Mouse (Mus musculus) MEL (cell line): ENCODE measurements around the gene Ptpro. TPM values are rescaled to one million over a fixed set of nuclear protein-coding genes. Genes with fewer than 3 reads are reported as not detected.

Experiments used
- DNase-seq: peaks from one replicate; pipeline ENCODE4 v3.0.0; 2011; ENCODE audit warnings: low read depth, low spot score
- H3K27ac ChIP-seq: 2 replicates; pipeline ENCODE4 v1.5.1; 2012; ENCODE audit warnings: low read depth, mild to moderate bottlenecking, control low read depth, low read length, moderate library complexity; ENCODE audit not compliant: control insufficient read depth
- H3K27me3 ChIP-seq, 2 experiments: fragments of 150-350 bp in 1 of 2; sonication (generic) in 1 of 2; 2 replicates each; pipeline ENCODE4 v1.6.1; 2012; ENCODE audit warnings: low read length in 2 of 2, mild to moderate bottlenecking in 2 of 2, improper control_type of control experiment in 1 of 2, moderate library complexity in 1 of 2; ENCODE audit not compliant: insufficient read depth in 2 of 2, control insufficient read depth in 1 of 2
- H3K36me3 ChIP-seq, 2 experiments: 2 replicates each; pipeline ENCODE4 v1.6.1; 2012 to 2014; ENCODE audit warnings: low read length in 2 of 2, improper control_type of control experiment in 1 of 2, inconsistent platforms in 1 of 2, mild to moderate bottlenecking in 1 of 2; ENCODE audit not compliant: insufficient read depth in 2 of 2, control insufficient read depth in 1 of 2
- H3K4me1 ChIP-seq, 2 experiments: fragments of 150-350 bp in 1 of 2; sonication (generic) in 1 of 2; 2 replicates each; pipeline ENCODE4 v1.6.1; 2012; ENCODE audit warnings: low read length in 2 of 2, improper control_type of control experiment in 1 of 2, mild to moderate bottlenecking in 1 of 2; ENCODE audit not compliant: insufficient read depth in 2 of 2, control insufficient read depth in 1 of 2
- H3K4me3 ChIP-seq, 2 experiments: fragments of 150-350 bp in 1 of 2; sonication (generic) in 1 of 2; 2 replicates each; pipeline ENCODE4 v1.5.1; 2012; ENCODE audit warnings: low read depth in 2 of 2, low read length in 2 of 2, mild to moderate bottlenecking in 2 of 2, moderate library complexity in 2 of 2, control low read depth in 1 of 2, improper control_type of control experiment in 1 of 2; ENCODE audit not compliant: control insufficient read depth in 1 of 2, insufficient read depth in 1 of 2
- H3K79me2 ChIP-seq: 2 replicates; pipeline ENCODE4 v1.6.1; 2012; ENCODE audit warnings: mild to moderate bottlenecking, low read length, moderate library complexity; ENCODE audit not compliant: control insufficient read depth, poor library complexity, insufficient read depth
- H3K9ac ChIP-seq: 2 replicates; pipeline ENCODE4 v1.6.1; 2012; ENCODE audit warnings: low read depth, mild to moderate bottlenecking, control low read depth, low read length, moderate library complexity; ENCODE audit not compliant: control insufficient read depth, poor library complexity, severe bottlenecking
- H3K9me3 ChIP-seq: fragments of 150-350 bp; sonication (generic); replicated peaks from 2 replicates; pipeline ENCODE4 v1.6.1; 2012; ENCODE audit warnings: mild to moderate bottlenecking, low read length, improper control_type of control experiment, moderate library complexity; ENCODE audit not compliant: insufficient read depth
- CHD1 ChIP-seq: IDR thresholded peaks from 2 replicates; pipeline ENCODE4 v1.6.1; 2012; ENCODE audit warnings: low read depth, mild to moderate bottlenecking, inconsistent platforms, low read length, improper control_type of control experiment
- ELF1 ChIP-seq: IDR thresholded peaks from 2 replicates; pipeline ENCODE4 v1.6.1; 2014; ENCODE audit warnings: low read depth, mild to moderate bottlenecking, inconsistent platforms, low read length, improper control_type of control experiment, moderate library complexity
- GABPA ChIP-seq: IDR thresholded peaks from 2 replicates; pipeline ENCODE4 v1.6.1; 2012; ENCODE audit warnings: low read depth, mild to moderate bottlenecking, inconsistent platforms, low read length, improper control_type of control experiment, moderate library complexity
- JUND ChIP-seq: IDR thresholded peaks from 2 replicates; pipeline ENCODE4 v1.6.1; 2011; ENCODE audit warnings: low read depth, mild to moderate bottlenecking, improper control_type of control experiment, low read length
- MAFK ChIP-seq: IDR thresholded peaks from 2 replicates; pipeline ENCODE4 v1.6.1; 2011; ENCODE audit warnings: low read depth, mild to moderate bottlenecking, low read length, improper control_type of control experiment, borderline replicate concordance
- MEF2A ChIP-seq: IDR thresholded peaks from 2 replicates; pipeline ENCODE4 v1.6.1; 2014; ENCODE audit warnings: low read depth, mild to moderate bottlenecking, inconsistent platforms, low read length, improper control_type of control experiment; ENCODE audit not compliant: poor library complexity, insufficient replicate concordance, severe bottlenecking; ENCODE audit errors: extremely low read depth
- MXI1 ChIP-seq: IDR thresholded peaks from 2 replicates; pipeline ENCODE4 v1.6.1; 2011; ENCODE audit warnings: mild to moderate bottlenecking, low read depth, low read length, improper control_type of control experiment
- MYC ChIP-seq: IDR thresholded peaks from 2 replicates; pipeline ENCODE4 v1.6.1; 2011; ENCODE audit warnings: low read depth, mild to moderate bottlenecking, low read length, improper control_type of control experiment, moderate library complexity
- NELFE ChIP-seq: IDR thresholded peaks from 2 replicates; pipeline ENCODE4 v1.6.1; 2011; ENCODE audit warnings: low read depth, low read length, improper control_type of control experiment
- POLR2AphosphoS5 ChIP-seq: IDR thresholded peaks from 2 replicates; pipeline ENCODE4 v1.6.1; 2012; ENCODE audit warnings: low read depth, borderline replicate concordance, mild to moderate bottlenecking, inconsistent platforms, low read length, moderate library complexity, mixed read lengths
- SIN3A ChIP-seq: IDR thresholded peaks from 2 replicates; pipeline ENCODE4 v1.6.1; 2012; ENCODE audit warnings: low read length, improper control_type of control experiment, inconsistent platforms
- SMC3 ChIP-seq: IDR thresholded peaks from 2 replicates; pipeline ENCODE4 v1.6.1; 2011; ENCODE audit warnings: low read depth, low read length, improper control_type of control experiment
- TAL1 ChIP-seq: IDR thresholded peaks from 2 replicates; pipeline ENCODE4 v1.6.1; 2012; ENCODE audit warnings: mild to moderate bottlenecking, inconsistent platforms, low read length, moderate library complexity, mixed read lengths
- ZC3H11A ChIP-seq: IDR thresholded peaks from 2 replicates; pipeline ENCODE4 v1.6.1; 2012; ENCODE audit warnings: low read depth, mild to moderate bottlenecking, inconsistent platforms, low read length, improper control_type of control experiment
- ZKSCAN1 ChIP-seq: IDR thresholded peaks from 2 replicates; pipeline ENCODE4 v1.6.1; 2012; ENCODE audit warnings: low read depth, mild to moderate bottlenecking, inconsistent platforms, low read length, improper control_type of control experiment, moderate library complexity
- polyA plus RNA-seq, 2 experiments: library from polyadenylated mRNA; stranded (reverse) in 1 of 2; unstranded in 1 of 2; fragments of >175 nt in 1 of 2; fragments of >200 nt in 1 of 2; gene quantifications; 2 replicates each; pipeline versions ENCODE4 v1.2.1 to v1.2.4; 2012; ENCODE audit warnings: low replicate concordance in 2 of 2, low read depth in 1 of 2; ENCODE audit not compliant: insufficient read length in 2 of 2, insufficient read depth in 1 of 2, missing spikeins in 1 of 2
- total RNA-seq: library from RNA; depleted of rRNA; stranded (reverse); fragments of 300-350 nt; gene quantifications from 2 replicates; pipeline ENCODE4 v1.2.3, GENCODE M21; 2012

Gene Ptpro
- total and polyA plus RNA-seq, 3 experiments: not detected

DNA sequence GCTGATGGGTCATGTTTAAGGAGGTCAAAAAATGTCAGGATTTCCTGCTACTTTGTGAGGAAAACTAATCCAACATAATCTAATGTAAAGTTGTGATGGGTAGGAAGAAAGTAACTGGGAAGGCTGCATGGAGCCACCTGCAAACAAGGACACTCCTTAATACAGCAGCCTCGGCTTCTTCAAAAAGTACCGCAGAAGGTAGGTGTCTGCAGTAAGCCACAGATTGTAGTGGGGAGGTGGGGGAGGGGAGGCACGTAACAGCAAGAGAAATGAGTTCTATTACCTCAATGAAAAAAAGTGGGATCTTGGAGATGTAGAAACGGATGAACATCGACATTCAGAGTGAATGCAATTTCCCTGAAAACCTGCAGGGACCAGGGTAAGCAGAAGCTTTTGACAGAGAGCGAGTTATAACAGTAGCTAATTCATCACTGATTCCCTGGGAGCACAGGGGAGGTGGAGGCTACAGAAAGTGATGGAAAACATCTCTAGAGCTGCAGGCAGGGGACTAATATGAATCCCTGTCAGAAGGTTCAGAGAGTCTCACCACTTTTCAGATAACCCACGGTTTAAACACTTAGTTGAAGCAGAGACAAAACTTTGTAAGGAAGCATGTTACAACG lies 34.2 kb upstream of the Ptpro start:
- H3K27me3 ChIP-seq: no peaks in the 10 kb centered on the region
- H3K9ac ChIP-seq: no peak overlapping the region
- H3K4me1 ChIP-seq: no peaks in the 10 kb centered on the region
- H3K36me3 ChIP-seq: no peaks in the 10 kb centered on the region
- no peak overlapping the region for H3K4me3 ChIP-seq
- H3K79me2 ChIP-seq: no peaks in the 10 kb centered on the region
- no peak for DNase-seq
- TF ChIP-seq GABPA (no peak), NELFE (no peak), ZKSCAN1 (no peak), POLR2AphosphoS5 (no peak), SIN3A (no peak), CHD1 (no peak), ZC3H11A (no peak), MXI1 (no peak), MEF2A (no peak)
- no peaks in the 10 kb centered on the region for H3K9me3 ChIP-seq
- H3K27ac ChIP-seq: no peak overlapping the region

DNA sequence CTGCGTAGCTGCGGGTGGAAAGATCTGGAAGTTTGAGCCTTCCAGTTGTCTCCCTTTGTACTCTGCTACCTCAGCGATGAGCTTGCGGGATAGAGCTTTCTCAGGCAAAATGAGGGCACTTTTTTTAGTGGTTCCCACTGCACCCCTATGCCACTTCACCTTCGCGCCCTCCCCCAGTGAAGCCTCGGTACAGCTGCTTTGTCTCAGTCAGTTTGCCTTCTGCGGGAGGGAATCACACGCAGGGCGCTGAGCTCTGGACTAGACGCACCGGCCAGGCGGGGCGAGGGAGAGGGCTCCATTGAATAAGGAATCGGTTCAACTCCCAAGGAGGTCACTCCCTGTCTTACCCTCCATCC lies 746 bp downstream of the Ptpro start:
- no peak for TF ChIP-seq TAL1
- no peak for TF ChIP-seq NELFE
- no peak for TF ChIP-seq SIN3A
- TF ChIP-seq JUND: no peak
- TF ChIP-seq MAFK: no peak
- no peak for TF ChIP-seq ZC3H11A
- TF ChIP-seq ELF1: no peak
- no peak for TF ChIP-seq POLR2AphosphoS5
- TF ChIP-seq MYC: no peak
- no peak for TF ChIP-seq SMC3

More for the DNA sequence above, 746 bp downstream of the Ptpro start:
- no peak overlapping the region for H3K4me3 ChIP-seq
- no peak overlapping the region for H3K9ac ChIP-seq
- no peak overlapping the region for H3K27ac ChIP-seq
- no peaks in the 10 kb centered on the region for H3K9me3 ChIP-seq
- no peaks in the 10 kb centered on the region for H3K27me3 ChIP-seq
- no peaks in the 10 kb centered on the region for H3K36me3 ChIP-seq
- H3K4me1 ChIP-seq: no peaks in the 10 kb centered on the region
- DNase-seq: no peak
- H3K79me2 ChIP-seq: no peaks in the 10 kb centered on the region
